Comparison of ENCODE assay signal across 13 mouse cellular contexts in the genomic region with DNA sequence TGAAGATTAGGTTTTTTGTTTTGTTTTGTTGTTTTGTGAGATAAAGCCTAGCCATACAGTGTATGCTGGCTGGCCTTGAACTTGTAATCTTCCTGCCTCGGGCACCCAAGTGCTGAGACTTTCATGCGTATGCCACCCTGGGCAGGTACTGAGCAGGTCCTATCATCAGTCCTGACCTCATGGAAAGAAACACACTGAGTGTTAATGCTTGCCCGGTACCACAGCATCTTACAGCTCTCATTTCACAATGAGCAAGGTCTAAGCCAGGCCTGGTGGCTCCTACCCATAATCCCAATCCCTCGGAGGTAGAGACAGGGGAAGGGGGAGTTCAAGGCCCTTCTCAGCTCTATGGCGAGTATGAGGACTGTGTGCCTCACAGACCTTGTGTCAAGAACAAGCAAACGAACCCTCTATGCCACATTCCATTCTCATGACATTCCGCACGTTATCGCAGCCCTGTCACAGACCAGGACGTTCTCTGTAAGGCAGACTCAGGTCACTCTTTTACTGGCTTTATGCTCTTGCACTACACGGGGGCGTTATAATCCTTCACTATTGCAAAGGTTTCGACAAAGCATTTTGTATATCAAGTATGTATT. TPM values are rescaled to one million over a fixed set of nuclear protein-coding genes. Genes with fewer than 3 reads are reported as not detected.
DNase-seq lines count a peak whose midpoint lies in the region; ATAC-seq and TF ChIP-seq lines count a peak whose summit lies in the region.
"Had no signal": no experiment of that assay in that cellular context is flagged by ENCODE, and none has a peak within 500 bp of the region (broad histone marks: within the 10 kb centered on the region; RNA-seq: fewer than 3 reads in every experiment).

No protein-coding gene starts in this region.

- H3K9ac ChIP-seq in kidney, postnatal 0 days (ENCODE audit: low read depth, low read length), result no peak overlapping the region
- H3K9ac ChIP-seq in heart, embryonic 11.5 days (ENCODE audit: low read depth, low read length), result no peak overlapping the region
- H3K9ac ChIP-seq in heart, postnatal 0 days (replicated peaks; ENCODE audit: low read depth, low read length), result no peak overlapping the region
- no peak overlapping the region for H3K9ac ChIP-seq in stomach, embryonic 14.5 days (replicated peaks; ENCODE audit: low read depth, low read length)

- H3K4me2 ChIP-seq in kidney, postnatal 0 days (ENCODE audit: low read length), result no peak overlapping the region
- no peak overlapping the region for H3K4me2 ChIP-seq in heart, embryonic 11.5 days
- H3K4me2 ChIP-seq in heart, postnatal 0 days (ENCODE audit: low read depth, low read length), result no peak overlapping the region
- no peak overlapping the region for H3K4me2 ChIP-seq in stomach, embryonic 14.5 days (replicated peaks; ENCODE audit: low read depth, low read length)

- 0 out of 2 replicates have a peak, but pooled peaks cover 5% of the 10 kb centered on the region for H3K36me3 ChIP-seq in kidney, postnatal 0 days (ENCODE audit: insufficient read depth, low read length)
- peaks cover 2% of the 10 kb centered on the region for H3K36me3 ChIP-seq in heart, embryonic 11.5 days (ENCODE audit: control insufficient read depth, insufficient read depth, low read length)
- H3K36me3 ChIP-seq in heart, postnatal 0 days (replicated peaks; ENCODE audit: control insufficient read depth, insufficient read depth, low read length), result no peaks in the 10 kb centered on the region; the same call in 1 of the 2 replicates
- H3K36me3 ChIP-seq in stomach, embryonic 14.5 days (ENCODE audit: control insufficient read depth, insufficient read depth, low read length), result peaks cover 3% of the 10 kb centered on the region; the same call in 1 of the 2 replicates

- TF ChIP-seq CTCF in kidney, postnatal 0 days (IDR thresholded peaks at IDR 0.05; ENCODE audit: low read depth), result no peak
- TF ChIP-seq CTCF in heart, postnatal 0 days (IDR thresholded peaks at IDR 0.05; ENCODE audit: low read depth), result no peak
- no peak for TF ChIP-seq CTCF in gastrocnemius, adult 2 months (IDR thresholded peaks at IDR 0.05)

- DNase-seq in kidney, postnatal 0 days (ENCODE audit: low spot score), result no peak
- DNase-seq in kidney, postnatal 14 days, result no peak
- DNase-seq in heart, postnatal 0 days (ENCODE audit: low spot score), result peak; percentile 67
- no peak for DNase-seq in gastrocnemius, adult 2 months
- no peak for DNase-seq in ovary, adult 18-20 months (ENCODE audit: low spot score)
- DNase-seq: cerebellum, adult 11 months; kidney, adult 11 months; right cerebral cortex, postnatal 4 days; thymus, postnatal 4 days had no signal

- H3K4me1 ChIP-seq in kidney, postnatal 0 days (replicated peaks; ENCODE audit: insufficient read depth, low read length), result no peaks in the 10 kb centered on the region
- H3K4me1 ChIP-seq in heart, embryonic 11.5 days (ENCODE audit: control insufficient read depth, insufficient read depth, low read length), result 0 out of 2 replicates have a peak, but pooled peaks cover 5% of the 10 kb centered on the region
- H3K4me1 ChIP-seq in heart, postnatal 0 days (ENCODE audit: control insufficient read depth, insufficient read depth), result 0 out of 2 replicates have a peak, but pooled peaks cover 11% of the 10 kb centered on the region
- no peaks in the 10 kb centered on the region for H3K4me1 ChIP-seq in stomach, embryonic 14.5 days (ENCODE audit: control insufficient read depth, insufficient read depth, low read length)

- TF ChIP-seq EP300 in heart, postnatal 0 days (IDR thresholded peaks at IDR 0.05; ENCODE audit: low read depth), result no peak

- no peak overlapping the region for H3K27ac ChIP-seq in kidney, postnatal 0 days
- H3K27ac ChIP-seq in heart, embryonic 11.5 days (ENCODE audit: low read depth, low read length), result peak overlapping the region; percentile 47
- H3K27ac ChIP-seq in heart, postnatal 0 days (ENCODE audit: low read depth), result peak overlapping the region; percentile 80
- no peak overlapping the region for H3K27ac ChIP-seq in stomach, embryonic 14.5 days (ENCODE audit: low read length)
- H3K27ac ChIP-seq in gastrocnemius, adult 2 months, result no peak overlapping the region
- H3K27ac ChIP-seq: layer of hippocampus, adult 2 months had no signal

- intact Hi-C loops in gastrocnemius, adult 2 months (cut with DNase I), result loop anchor here (5.0 kb wide), 1 partner anchor 150 kb away; no protein-coding TSS in a partner anchor

- H3K27me3 ChIP-seq in kidney, postnatal 0 days (ENCODE audit: insufficient read depth, low read length), result no peaks in the 10 kb centered on the region
- H3K27me3 ChIP-seq in heart, embryonic 11.5 days (ENCODE audit: control insufficient read depth, insufficient read depth, low read length), result no peaks in the 10 kb centered on the region
- H3K27me3 ChIP-seq in heart, postnatal 0 days (ENCODE audit: control insufficient read depth, insufficient read depth, low read length), result no peaks in the 10 kb centered on the region
- no peaks in the 10 kb centered on the region for H3K27me3 ChIP-seq in stomach, embryonic 14.5 days (ENCODE audit: control insufficient read depth, insufficient read depth, low read length)
- H3K27me3 ChIP-seq: megakaryocyte, embryonic 14.5 days had no signal

- H3K9me3 ChIP-seq in kidney, postnatal 0 days (replicated peaks; ENCODE audit: low read length), result no peaks in the 10 kb centered on the region
- no peaks in the 10 kb centered on the region for H3K9me3 ChIP-seq in heart, embryonic 11.5 days (replicated peaks; ENCODE audit: control insufficient read depth, low read length)
- H3K9me3 ChIP-seq in heart, postnatal 0 days (replicated peaks; ENCODE audit: control insufficient read depth, low read length), result no peaks in the 10 kb centered on the region
- no peaks in the 10 kb centered on the region for H3K9me3 ChIP-seq in stomach, embryonic 14.5 days (ENCODE audit: control insufficient read depth, low read depth, low read length)
- H3K9me3 ChIP-seq: megakaryocyte, embryonic 14.5 days had no signal

- 73% methylated on average over 13 of the region's 13 CpGs for WGBS in kidney, postnatal 0 days
- WGBS in heart, embryonic 11.5 days (ENCODE audit: insufficient replicate concordance), result 37% methylated on average over 13 of the region's 13 CpGs
- 25% methylated on average over 13 of the region's 13 CpGs for WGBS in heart, postnatal 0 days
- WGBS in stomach, embryonic 14.5 days, result 65% methylated on average over 13 of the region's 13 CpGs

- no peak overlapping the region for H3K4me3 ChIP-seq in kidney, postnatal 0 days (replicated peaks; ENCODE audit: low read depth, low read length)
- H3K4me3 ChIP-seq in heart, embryonic 11.5 days (ENCODE audit: low read depth, low read length), result no peak overlapping the region
- no peak overlapping the region for H3K4me3 ChIP-seq in heart, postnatal 0 days (ENCODE audit: low read depth, low read length)
- no peak overlapping the region for H3K4me3 ChIP-seq in stomach, embryonic 14.5 days (ENCODE audit: low read depth, low read length)
- no peak overlapping the region for H3K4me3 ChIP-seq in gastrocnemius, adult 2 months
- H3K4me3 ChIP-seq: layer of hippocampus, adult 2 months; megakaryocyte, embryonic 14.5 days had no signal

- ATAC-seq in kidney, postnatal 0 days (replicated peaks; ENCODE audit: low FRiP score, low read depth), result peak; percentile 43; the same call in 1 of the 2 replicates
- peak; percentile 57 for ATAC-seq in heart, embryonic 11.5 days (replicated peaks; ENCODE audit: insufficient number of reproducible peaks, low FRiP score, low TSS enrichment)
- peak; percentile 96 for ATAC-seq in heart, postnatal 0 days (ENCODE audit: insufficient read depth, low read depth)
- peak; percentile 67; the same call in 1 of the 2 replicates for ATAC-seq in stomach, embryonic 14.5 days (ENCODE audit: insufficient number of reproducible peaks, insufficient read depth, low FRiP score, low read depth)

RNA-seq across cellular contexts. Expression of a gene that starts 29.6 kb away (rescaled TPM):
- 62.9 and 65.0 TPM in 2 replicates for polyA plus RNA-seq in kidney, postnatal 0 days (2015; fragmentation: Nextera tagmentation; extraction: Ambion mirVana)
- 90.6 and 97.1 TPM in 2 replicates for polyA plus RNA-seq in heart, embryonic 11.5 days (2014; fragmentation: Nextera tagmentation; extraction: Ambion mirVana)
- 7.5 and 8.4 TPM in 2 replicates for total RNA-seq in heart, postnatal 0 days (2014; rRNA removed; ENCODE audit: low replicate concordance)
- 45.9 and 61.4 TPM in 2 replicates for polyA plus RNA-seq in heart, postnatal 0 days (2015; fragmentation: Nextera tagmentation; extraction: Ambion mirVana)
- polyA plus RNA-seq in stomach, embryonic 14.5 days (2014; fragmentation: Nextera tagmentation; extraction: Ambion mirVana), result 31.7 and 39.2 TPM in 2 replicates
- 1 to 10 TPM; 1.8 to 4.5 TPM for total RNA-seq in gastrocnemius, adult 2 months (2021)

RNA-seq across cellular contexts. Expression of a gene that starts 46.1 kb away (rescaled TPM):
- 33.2 and 34.9 TPM in 2 replicates for polyA plus RNA-seq in kidney, postnatal 0 days (2015; fragmentation: Nextera tagmentation; extraction: Ambion mirVana)
- polyA plus RNA-seq in heart, embryonic 11.5 days (2014; fragmentation: Nextera tagmentation; extraction: Ambion mirVana), result 24.5 and 28.1 TPM in 2 replicates
- total RNA-seq in heart, postnatal 0 days (2014; rRNA removed; ENCODE audit: low replicate concordance), result 37.1 and 79.9 TPM in 2 replicates
- polyA plus RNA-seq in heart, postnatal 0 days (2015; fragmentation: Nextera tagmentation; extraction: Ambion mirVana), result 22.6 and 23.3 TPM in 2 replicates
- 50.1 and 56.3 TPM in 2 replicates for polyA plus RNA-seq in stomach, embryonic 14.5 days (2014; fragmentation: Nextera tagmentation; extraction: Ambion mirVana)
- under 1 TPM; 0.25 to 0.66 TPM for total RNA-seq in gastrocnemius, adult 2 months (2021)

Comparison
In these comparisons a context has a peak if more than half of its experiments do, and no peak if none do; other contexts are left out.
1. ATAC-seq: peak in every context shown above with its lines; median percentile 96 in heart, postnatal 0 days; 67 in stomach, embryonic 14.5 days; 57 in heart, embryonic 11.5 days; 43 in kidney, postnatal 0 days.
2. H3K27ac ChIP-seq: peak in heart, embryonic 11.5 days (single experiment) and heart, postnatal 0 days (single experiment); none in kidney, postnatal 0 days (single experiment), stomach, embryonic 14.5 days (single experiment) and gastrocnemius, adult 2 months (single experiment).